Mouse (Mus musculus) 3T3-L1 (cell line): ENCODE measurements at regions not wholly inside any gene's neighbourhood (a gene's known extent, or its start where the extent isn't known, plus 50 kb on each side); places are given as distances from the start of the nearest gene placed in this dataset.

ENCODE experiments used
- DNase-seq: peaks from one replicate; pipeline ENCODE4 v3.0.0-alpha.2; 2015; ENCODE audit warnings: low read depth, low spot score

DNA sequence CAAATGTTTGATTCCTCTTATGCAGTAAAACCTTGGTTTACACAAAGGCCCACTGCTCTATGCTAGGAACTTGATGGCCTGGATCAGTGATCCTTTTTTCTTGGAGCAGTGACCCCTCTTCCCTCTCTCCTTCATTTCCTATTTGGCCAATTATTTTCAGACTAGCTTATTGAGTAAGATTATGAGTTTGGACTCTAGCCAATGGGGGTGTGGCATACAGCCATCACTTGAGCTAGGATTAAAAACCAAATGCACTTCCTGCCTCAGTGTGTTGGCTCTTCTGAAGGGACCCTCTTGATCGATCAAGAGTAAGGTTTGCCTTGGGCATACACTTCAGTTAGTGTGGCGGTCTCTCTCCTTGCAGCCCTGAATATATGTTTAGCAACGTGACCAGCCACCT lies 1172.6 kb upstream of the Gulo start:
- no peak for DNase-seq

DNA sequence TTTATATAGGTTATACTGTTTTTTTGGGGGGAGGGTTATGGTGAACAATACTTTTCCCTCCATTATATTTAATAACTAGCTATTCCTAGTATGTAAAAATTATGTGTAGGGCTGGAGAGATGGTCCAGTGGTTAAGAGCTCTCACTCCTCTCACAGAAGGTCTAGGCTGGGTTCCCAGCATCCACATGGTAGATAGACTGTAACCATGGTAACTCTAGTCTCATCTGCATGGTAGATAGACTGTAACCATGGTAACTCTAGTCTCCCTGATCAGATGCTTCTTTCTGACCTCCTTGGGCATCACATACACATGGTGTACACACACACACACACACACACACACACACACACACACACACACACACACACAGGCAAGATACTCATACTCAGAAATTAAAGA lies 1170.5 kb upstream of the Gulo start:
- DNase-seq = no peak

DNA sequence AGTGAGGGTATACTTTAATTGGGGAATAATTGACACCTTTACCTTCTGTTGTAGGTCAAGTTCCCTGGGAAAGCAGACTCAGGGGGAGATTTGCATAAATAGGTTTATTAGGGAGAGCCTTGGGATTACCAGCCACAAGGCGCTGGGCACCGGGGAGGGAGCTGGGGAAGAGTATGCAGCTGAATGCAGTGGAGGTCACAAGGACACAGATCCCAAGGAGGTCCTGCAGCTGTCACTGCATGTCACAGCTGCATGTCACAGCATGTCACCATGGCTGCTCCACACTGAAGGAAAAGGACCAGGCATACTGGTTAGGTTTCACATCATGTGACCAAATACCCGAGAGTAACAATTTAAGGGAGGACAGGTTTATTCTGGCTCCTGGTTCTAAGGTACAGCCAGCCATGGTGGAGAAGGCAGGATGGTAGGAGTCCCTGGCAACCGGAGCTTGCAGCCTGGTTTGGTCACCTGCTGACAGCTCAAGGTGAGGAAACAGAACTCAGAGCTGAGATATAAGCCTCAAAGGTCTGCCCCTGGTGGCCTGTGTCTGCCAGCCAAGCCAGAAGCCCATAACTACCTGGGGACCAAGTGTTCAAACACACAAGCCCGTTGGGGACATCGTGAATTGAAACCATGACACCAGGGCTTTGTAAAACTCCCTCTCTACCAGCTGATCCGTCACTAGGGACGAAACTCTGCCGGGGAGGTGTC lies 1169.5 kb upstream of the Gulo start:
- DNase-seq = no peak

DNA sequence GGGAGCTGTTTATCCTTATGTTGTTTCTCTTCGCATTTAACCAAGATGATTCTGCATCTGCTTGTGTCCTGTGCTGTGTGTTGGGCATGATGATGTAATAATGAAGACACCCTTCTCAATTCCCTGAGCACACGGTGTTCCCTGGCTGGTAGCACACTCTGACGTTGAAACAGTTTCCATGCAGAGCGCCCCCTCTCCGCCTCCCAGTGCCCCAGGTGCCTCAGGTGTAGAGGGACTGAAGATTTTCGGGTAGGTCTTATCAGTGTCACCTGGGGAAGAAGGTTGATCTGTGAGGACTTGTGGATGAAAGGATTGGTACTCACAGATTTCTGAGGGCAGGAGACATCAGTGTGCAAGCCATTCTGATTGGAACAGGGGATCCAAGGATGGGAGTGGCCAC lies 1167.7 kb upstream of the Gulo start:
- DNase-seq = no peak

DNA sequence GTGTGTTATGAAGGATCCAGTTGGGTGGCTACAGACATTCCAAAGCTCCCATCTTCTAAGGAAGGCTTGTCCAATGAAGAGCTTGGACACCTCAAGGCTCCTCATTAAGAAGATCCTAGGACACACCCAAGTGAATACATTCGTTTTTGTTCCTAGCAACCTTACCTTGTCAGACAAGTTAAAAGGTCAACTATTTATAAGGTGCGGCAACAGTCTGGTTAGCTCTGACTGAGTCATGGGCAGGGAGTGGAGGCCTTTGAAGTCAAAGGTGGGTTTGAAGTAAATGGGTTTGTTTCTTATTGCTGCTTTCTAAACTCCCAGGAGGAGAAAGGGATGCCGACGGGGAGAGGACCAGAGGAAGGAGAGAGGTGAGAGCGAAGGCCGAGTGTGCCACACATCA lies 1167.1 kb upstream of the Gulo start:
- no peak for DNase-seq

DNA sequence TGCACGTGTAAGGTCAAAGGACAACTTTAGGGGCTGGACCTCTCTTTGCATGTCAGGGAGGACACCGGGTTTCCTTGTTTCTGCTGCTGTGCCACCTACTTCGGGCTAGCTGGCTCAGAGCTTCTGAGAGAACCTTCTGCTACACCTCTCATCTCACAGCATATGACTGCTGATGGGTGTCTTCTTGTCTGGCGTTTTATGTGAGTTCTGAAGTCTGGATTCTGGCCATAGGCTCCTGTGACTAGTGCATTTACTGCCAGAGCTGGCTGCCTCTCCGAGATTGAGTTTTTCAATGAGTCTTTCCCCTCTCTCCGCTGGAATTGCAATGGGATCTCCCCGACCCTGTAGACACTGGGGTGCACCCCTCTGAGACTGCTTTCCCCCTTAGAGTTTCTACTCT lies 1165.9 kb upstream of the Gulo start:
- DNase-seq = no peak

DNA sequence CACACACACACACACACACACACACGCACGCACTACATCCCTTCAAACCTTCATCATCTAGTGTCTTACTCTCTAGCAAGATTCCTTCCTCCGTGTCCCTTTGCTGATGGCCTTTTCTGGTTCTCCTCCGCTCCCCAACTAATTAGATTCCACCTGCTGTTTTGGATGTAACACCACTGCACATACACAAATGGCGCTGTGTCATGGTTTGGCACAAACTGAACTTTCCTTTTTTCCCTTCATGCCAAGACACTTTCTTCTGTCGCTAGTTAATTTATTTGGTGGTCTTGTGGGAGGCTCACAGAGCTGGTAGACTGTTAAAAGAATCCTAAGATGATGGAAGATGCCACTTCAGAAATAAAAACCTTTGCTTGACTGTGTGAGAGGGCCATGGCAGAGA lies 1161.8 kb upstream of the Gulo start:
- no peak for DNase-seq

DNA sequence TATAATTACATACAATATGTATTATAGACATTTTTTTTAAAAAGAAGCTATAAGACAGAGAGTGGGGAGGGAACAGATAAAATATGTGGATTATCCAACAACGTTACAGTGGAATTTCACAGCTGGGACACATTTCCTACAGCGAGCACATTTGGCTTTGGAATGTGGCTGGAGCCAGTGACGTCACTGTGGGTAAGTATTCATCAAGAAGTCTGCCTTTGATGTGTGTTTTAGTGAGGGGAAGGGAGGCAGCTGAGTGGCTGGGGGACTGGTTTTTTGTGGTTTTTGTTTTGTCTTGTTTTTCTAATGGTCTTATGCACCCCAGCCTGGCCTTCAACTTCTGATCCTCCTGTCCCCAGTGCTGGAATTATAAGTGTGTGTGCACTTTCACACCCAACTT lies 1161.2 kb upstream of the Gulo start:
- peak; percentile 71 for DNase-seq

DNA sequence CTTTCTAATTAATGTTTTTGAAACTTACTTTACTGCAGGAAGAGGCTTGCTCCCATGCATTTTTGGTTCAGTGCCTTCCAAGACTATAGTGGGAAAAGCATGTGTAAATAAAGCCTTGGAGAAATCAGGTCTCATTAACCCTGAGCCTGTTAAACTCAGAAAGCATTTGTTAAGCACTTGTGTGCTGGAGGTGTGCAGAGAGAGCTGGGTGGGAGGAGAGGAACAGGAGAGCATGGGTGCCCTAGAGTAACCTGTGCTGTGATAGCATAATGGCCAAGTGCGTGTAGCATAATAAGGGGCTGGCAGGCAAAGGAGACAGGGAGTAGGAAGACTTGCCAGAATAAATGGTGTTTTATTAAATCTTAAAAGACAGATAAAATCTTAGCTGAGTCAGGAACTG lies 1160.2 kb upstream of the Gulo start:
- no peak for DNase-seq

DNA sequence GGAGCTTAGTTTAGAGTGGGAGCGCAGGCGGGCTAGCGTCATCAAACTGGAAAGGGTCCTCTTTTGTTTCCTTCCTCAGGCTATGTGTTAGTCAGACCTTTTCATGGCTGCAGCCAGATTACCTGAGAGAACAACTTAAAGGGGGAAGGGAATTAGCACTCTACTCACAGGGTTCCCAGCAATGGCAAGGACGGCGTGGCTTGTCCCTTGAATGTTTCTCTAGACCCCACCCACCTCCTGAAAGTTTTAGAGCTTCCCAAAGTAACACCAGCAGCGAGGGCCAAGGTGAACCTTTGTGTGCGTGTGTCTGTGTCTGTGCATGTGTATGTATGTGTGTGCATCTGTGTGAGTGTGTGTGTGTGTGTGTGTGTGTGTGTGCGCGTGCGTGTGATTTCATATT lies 1151.0 kb upstream of the Gulo start:
- no peak for DNase-seq

DNA sequence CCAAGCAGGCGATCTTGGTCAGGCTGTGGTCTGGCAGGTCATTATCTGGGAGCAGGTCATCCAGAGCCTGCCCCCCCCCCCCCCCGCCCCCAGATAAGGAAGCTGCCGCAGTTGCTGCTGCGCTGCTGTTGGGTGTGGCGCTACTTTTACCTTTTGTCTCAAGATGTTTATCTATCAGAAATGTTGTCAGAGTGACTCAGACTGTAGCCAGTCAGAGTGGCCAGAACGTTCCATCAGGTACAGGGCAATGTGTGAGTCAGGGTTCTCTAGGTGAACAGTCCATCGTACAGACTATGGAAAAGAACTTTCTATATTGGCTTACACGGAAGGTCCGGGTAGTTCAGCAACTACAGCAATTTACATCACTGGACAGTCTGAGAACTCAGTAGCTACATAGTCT lies 1149.9 kb upstream of the Gulo start:
- no peak for DNase-seq

DNA sequence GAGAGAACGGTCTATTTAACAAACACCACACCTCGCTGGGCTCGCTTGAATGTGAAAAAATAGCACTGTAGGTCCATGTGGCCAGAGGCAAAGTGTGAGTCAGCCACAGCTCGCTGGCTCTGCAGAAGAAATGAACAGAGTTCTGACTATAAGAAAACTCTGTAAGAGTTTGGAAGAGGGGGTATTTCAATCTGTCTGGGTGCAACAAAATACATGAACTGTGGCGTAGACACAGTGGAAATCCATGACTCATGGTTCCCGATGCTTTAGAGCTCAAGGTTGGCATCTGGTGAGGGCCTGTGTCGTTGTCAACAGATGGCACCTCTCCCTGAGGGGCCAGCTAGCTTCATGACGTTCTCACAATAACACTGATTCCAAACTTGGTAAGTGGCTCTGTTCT lies 1147.4 kb upstream of the Gulo start:
- DNase-seq = peak; percentile 54

DNA sequence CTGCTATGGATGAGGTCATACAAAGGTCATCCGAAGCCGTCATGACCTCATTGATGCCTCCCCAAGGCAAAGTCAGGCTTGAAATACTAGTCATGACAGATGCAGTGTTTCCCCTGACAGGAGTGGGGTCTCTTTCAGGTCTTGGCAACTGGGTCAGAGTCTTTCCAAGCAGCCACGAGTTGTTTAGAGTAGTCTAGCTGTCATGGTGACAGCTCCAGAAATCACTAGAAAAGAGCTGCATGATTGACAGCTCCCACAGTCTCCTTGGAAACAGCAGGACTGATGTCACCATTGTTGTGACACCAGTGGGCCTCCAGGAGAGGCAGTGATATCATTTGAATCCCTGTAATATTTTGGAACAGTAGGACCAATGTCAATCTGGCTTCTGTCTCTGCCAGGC lies 1144.6 kb upstream of the Gulo start:
- DNase-seq = no peak

DNA sequence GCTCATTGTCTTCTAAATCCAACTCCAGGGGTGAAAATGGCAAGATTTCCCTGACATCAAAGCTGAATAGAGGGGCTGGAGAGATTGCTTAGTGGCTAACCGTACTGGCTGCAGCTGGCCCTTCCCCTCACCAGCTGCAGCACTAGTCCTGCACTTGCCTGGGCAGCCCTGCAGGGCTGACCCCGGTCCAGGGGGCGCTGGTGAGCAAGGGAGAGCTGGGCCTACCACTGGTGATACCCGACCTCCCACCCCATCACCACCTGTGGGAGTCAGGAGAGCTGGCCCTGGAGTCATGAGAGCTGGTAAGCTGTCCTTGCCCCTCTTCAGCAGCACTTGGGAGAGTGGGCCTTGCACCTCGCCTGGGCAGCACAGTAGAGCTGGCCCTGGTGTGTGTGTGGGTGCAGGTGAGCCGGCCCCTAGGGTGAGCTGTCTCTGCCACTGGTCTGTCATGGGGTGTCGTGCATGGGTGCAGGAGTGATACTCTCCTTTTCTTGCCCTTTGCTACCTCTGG lies 1141.0 kb upstream of the Gulo start:
- no peak for DNase-seq

DNA sequence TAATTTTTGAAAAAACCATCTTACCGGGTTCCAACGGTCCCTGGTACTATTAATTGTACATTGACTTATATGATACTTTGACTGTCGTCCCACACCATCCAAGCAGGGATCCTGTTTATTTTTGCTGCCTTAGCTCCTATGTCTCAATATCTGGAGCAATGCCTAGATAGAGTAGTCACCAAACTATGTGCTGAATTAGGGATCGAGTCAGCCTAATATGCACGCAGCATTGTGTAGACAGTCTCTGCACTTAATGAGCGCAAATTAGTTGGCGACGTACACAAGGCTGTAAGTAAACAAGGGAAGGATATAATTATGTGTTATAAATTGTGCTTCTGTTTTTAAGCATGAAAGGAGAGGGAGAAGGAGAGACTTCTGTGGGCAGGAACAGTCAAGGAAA lies 1140.1 kb upstream of the Gulo start:
- DNase-seq = no peak

DNA sequence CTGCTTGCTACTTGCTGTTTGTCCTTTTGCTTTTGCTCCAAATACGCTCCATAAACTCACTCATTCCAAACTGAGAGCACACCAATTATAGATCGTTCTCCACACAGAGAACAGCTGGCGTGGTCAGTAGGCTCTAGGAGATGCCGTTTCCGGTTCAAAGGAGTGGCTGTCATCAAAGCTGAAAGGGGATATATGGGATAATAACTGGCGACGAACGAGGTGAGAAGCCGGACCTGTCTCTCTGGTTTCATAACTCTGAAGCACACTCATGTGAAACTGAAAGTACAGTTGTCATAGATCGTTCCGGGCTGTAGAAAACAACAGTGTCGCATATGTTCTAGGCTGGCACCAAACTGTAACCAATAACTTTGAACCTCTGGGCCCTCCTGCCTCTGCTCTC lies 1137.6 kb upstream of the Gulo start:
- no peak for DNase-seq

DNA sequence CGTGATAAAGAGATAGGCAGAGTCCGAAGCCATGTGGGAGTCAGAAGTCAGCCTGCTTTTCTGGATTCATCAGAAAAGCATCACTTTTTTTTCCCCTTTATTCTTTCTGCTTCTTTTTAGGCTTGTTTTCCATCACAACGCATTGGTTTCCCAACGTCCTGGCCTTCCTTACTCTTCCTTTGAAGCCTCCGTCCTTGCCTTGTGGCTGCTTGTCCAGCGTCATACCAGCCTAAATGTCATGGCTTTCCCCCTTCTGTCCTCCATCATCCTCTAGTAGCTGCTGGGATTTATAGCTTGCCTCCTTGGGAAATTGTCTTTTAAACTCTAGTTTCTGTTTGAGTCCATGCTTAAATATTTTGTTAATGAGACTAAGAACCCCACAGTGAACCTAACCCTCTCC lies 1136.0 kb upstream of the Gulo start:
- DNase-seq = no peak

DNA sequence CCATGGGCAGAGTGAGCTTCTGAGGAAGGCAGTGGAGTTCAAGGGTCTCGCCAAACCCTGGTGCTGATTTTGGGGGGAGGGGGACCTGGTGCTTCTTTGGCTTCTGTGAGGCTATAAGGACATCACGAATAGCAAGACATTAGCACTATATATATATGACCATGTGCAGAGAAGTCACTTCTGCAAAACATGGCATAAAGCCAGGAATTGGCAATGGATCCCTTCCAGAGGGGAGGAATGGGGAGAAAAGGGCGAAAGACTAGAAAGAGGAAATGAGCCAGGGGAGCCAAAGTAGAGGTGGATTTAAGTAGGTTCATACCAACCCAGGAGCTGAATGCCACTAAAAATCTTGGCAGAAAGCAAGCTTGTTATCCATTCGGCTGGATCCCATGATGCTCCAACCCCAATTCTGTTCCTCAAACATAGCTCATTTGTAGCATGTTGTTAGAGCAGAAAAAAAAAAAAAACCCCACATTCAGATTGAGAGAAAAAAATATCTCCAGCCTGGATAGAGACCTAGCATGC lies 1135.5 kb upstream of the Gulo start:
- no peak for DNase-seq

DNA sequence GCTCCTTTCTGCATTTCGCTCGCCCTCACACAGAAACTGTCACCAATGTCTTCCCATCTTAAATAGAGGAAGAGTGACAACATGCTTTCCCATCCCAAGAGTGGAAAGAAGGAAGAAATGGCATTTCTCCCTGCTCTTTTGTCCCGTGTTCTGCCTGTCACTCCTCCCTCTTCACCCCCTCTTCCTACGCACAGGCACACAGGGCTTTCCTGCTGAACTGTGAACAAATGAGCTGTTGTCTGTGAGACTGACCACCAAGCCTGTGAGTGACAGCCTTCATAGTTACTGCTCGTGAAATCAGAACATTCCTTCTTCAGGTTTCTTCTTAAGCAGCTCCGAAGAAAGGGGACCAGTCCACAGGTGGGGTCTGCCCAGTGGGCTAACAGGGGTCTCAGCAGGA lies 1134.8 kb upstream of the Gulo start:
- DNase-seq = no peak

DNA sequence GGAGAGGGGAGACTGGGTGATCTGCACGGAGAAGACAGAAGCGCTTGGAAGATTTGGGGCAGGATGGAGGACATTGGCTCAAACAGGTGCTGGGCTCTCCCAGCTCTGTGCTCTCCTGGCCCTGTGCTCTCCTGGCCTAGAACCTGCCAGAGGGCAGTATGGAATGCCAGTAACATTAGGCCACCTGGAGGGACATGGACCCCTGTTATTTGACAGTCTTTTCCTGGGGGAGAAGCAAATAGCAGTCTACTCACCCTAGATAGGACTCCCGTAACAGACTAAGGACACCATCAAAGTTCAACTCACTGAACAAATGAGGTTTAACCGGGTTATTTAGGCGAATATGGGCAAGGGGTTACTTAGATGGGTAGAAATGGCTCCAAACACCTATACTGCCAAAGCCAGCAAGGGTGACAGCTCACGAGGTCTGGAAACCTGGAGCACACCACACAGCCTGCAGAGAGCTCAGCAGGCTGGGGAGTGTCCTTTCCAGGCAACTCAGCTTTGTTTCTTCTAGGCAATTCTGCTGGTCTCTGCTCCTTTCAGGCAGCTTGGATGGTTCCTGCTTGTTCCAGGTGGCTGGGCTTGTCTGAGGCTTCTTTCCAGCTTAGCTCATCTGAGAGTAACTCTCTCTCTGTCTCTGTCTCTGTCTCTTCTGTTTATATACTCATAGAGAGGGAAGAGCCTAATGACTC lies 1133.7 kb upstream of the Gulo start:
- no peak for DNase-seq

DNA sequence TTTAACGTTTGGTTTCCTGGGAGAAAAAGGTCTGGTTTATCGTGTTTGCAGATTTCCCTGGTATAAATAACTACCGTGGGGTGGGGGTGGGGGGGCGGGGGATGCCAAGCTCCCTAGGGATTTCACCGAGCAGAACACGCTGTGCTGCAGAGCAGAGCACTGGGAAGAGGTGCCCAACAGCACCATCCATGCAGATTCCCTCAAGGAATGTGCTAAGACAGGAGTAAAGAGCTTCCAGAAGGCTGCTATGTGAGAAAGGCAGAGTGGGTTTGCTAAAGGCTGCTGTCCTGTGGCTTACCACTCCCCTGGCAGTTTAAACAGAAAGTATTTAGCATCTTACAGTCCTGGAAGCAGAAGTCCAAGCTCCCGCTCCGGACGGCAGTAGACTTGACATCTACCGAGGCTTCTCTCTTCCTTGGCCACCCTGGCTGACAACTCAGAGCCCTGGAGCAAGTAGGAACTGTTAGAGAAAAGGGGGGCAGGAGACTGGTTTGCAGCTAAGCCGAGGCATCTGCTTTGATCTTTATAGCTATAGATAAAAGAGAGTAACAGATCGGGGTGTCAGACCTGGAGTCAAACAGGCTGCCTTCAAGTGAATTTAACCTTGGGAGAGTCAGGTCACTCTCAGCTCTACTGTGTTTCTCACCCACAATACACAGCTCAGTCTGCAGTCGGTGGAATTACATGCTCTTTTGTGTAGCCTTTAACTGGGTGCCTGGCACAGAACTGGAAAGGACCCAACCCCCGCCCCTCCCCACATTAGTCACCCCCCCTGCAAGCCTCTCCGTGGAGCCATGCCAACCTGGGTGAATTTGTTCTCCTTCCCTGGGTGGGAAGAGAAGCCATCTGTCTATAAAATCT lies 1132.8 kb upstream of the Gulo start:
- no peak for DNase-seq

DNA sequence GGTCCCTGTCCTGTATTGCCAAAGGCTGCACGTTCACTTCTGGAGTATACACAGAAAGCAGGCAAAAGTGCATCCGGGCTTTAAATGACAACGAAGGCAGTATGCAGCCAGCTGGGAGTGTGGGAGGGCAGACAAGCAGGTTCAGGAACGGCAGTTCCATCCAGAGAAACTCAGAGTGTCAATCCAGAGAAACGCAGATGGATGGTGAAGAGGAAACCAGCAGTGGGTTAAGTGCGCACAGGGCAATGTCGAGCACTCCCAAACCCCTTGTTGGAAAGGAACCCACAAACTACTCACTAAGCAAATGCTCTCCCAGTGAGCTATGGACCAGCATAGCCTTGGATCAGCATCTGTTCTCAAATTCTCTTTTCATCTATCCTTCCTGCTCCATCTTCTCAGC lies 1132.1 kb upstream of the Gulo start:
- DNase-seq = no peak
